Mouse (Mus musculus) right cerebral cortex, postnatal 14 days (tissue): ENCODE data around the gene Polr1a.

Source experiments
- DNase-seq: peaks from one replicate; pipeline ENCODE4 v3.0.0; 2022

Gene Polr1a

DNA sequence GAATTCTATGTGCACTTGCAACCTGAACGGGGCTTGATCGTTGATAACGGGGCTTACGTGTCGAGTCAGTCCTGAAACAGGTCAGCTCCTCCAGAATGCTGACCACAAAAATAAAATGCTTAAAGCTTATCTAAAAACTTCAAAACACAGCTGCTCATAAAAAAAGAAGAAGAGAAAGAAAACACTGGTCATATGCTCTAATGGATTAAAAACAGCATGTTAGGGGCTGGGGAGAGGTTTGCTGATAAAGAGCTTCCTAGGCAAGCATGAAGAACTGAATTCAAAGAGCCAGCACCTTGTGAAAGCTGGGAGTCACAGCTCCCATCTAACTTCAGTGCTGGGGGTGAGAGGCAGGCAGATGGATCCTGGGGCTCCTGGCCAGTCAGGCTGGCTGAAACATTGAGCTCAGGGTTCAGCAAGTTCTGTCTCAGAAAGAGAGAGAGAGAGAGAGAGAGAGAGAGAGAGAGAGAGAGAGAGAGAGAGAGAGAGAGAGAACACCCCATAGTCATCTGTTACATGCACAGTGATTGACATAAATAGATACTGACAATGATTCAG, 92.4 kb downstream of the Polr1a start:
- no peak for DNase-seq

DNA sequence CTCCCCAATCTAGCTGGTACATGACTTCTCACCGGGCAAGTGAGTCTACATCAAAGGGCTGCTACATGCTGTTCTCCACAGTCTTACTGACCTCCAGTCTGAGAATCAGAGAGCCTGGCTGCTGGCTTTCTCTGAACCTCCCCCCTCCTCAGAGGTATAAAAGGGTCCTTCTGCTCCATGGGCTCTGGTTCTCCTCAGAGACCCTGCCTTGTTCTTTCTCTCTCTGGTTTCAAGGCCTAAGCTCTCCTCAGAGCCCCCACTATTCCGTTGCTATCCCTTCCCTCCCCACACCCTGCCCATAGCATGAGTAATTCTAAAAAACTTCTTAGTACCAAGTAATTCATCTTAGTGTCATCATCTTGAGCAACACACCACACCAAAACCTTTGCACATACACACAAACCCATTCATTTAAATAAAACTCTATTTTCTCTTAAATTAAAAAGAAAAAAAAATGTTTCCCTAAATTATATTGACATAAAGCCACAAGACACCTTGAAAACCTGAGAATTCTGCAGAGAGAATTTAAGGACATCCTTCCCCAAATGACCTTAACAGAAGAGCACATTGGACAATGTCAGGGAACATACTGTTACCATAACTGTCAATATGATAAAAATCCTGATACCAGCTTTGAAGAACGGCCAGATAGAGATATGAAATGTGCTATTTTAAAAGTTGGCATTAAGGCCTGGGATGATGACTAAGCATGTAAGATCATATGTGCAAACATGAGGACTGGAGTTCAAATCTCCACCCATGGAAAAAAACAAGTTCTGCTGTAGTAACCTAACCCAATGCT, 98.8 kb downstream of the Polr1a start:
- no peak for DNase-seq

- DNase-seq: no peak
Observed at GRCm38 (mm10) chr6:72008213-72008655, 99.4 kb downstream of the Polr1a start.

GRCm38 (mm10) chr6:72009454-72009853, 100.6 kb downstream of the Polr1a start:
- DNase-seq: no peak

DNA sequence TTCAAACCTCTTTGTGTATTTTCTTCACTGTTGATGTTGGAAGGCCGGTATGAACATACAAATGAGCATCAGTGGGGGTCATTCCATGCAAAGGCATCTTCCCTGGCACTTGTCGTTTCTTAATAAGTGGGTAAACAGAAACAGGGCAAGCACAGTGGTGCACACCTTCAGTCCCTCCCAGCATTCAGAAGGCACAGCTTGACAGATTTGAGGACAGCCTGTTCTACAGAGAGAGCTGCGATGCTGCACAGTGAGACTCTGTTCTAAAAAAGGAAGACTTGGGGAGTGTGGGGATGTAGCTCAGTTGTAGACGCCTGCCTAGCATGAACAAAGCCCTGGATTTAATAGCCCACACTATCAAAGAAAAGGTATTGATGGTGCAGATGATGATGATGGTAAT, 105.2 kb downstream of the Polr1a start:
- DNase-seq: no peak

- DNase-seq: no peak
Observed at GRCm38 (mm10) chr6:72018052-72018451, 109.2 kb downstream of the Polr1a start.

GRCm38 (mm10) chr6:72025497-72025896, 116.6 kb downstream of the Polr1a start:
- no peak for DNase-seq

DNA sequence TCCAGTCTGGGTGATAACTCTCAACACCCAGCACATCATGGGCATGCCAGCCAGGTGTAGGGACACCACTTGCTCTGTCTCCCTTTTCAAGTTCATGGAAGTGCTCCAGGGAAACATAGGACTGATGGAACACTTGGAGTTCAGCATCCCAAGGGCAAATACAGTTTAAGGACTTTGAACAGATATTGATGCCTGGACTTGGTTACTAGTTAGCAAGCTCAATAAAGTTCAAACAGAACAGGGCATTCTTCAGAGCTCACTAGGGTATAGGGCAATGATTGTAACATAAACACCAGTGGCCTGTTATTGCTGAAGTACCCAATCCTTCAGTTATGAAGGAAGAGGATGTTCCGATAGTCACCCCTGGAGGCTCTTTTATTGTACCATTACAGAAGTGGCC, 119.2 kb downstream of the Polr1a start:
- DNase-seq: no peak

GRCm38 (mm10) chr6:72029674-72030073, 120.8 kb downstream of the Polr1a start:
- DNase-seq: no peak
